Mouse (Mus musculus): Measurements from ENCODE around the gene Crebzf.
A peak's percentile ranks its signal among the peaks of the same experiment; 100 is the strongest.

The Crebzf gene

GRCm38 (mm10) chr7:90442518-90443080 lies at the start of gene Crebzf:
Crebzf (plus strand) TSS chr7:90442729.
- DNase-seq: peak; percentile 98

DNA sequence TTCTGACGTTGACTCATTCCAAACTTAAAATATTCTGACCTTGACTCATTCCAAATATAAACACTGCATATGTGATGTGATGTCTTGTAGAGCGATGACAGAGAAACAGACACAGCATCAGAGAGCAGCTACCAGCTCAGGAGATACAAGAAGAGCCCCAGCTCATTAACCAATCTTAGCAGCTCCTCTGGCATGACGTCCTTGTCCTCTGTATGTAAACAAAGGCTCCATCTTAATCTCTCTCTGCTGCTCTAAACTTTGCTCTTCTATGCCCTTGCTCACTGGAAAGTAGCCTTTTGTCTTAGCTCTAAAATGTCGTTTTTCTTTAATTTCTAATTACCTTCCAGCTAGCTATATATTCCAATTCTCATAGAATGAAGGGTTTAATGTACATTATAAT lies 47.5 kb upstream of the Crebzf start:
- DNase-seq: no peak

- no peak for DNase-seq
These were observed 46.6 kb upstream of the Crebzf start for GRCm38 (mm10) chr7:90395928-90396327.

GRCm38 (mm10) chr7:90409934-90410333 lies 32.6 kb upstream of the Crebzf start:
- peak; percentile 69 for DNase-seq

DNA sequence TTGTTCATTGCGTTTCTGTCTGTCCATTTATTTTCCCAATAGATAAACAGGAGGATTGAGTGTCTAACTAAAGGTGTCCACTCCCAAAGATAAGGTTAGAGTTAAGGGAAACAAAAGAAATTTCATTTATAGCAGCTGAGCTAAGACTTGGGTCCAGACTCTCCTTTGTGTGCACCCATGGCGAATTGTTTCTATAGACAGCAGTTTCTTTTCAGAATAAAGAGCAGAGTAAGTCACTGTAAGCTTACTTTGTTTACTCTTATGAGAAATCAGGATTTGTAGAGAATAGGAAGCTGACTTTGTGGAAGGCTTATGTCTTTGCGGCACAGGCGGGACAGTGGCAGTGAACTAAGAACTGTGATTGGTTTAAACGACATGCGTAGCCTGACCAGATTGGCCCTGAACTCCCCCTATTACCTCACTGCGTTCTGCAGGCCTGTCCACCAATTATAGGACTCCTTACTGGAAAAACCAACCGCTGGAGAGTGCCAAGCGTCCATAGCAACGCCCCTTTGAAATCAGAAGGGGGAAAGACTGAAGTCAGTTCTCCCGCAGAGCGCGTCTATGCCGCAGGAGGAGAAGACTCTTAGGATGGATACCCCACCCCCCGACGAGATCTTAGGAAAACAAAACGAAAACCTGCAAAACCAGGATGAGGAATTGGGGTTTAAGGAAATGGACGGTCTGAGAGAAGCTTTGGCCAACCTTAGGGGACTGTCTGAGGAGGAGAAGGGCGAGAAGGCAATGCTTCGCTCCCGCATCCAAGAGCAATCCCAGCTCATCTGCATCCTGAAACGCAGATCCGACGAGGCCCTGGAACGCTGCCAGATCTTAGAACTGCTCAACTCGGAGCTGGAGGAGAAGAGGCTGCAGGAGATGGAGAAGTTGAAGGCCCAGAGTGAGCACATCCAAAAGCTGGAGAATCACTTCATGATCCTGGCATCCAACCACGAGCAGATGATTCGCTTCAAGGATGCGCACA lies 16.2 kb upstream of the Crebzf start, which contains the start of gene Ccdc89:
Ccdc89 (plus strand) TSS at position 558 of the 982 bp plus-strand sequence.
- DNase-seq: peak; percentile 91

- DNase-seq: no peak
These were observed 15.5 kb upstream of the Crebzf start for GRCm38 (mm10) chr7:90427006-90427405.

DNA sequence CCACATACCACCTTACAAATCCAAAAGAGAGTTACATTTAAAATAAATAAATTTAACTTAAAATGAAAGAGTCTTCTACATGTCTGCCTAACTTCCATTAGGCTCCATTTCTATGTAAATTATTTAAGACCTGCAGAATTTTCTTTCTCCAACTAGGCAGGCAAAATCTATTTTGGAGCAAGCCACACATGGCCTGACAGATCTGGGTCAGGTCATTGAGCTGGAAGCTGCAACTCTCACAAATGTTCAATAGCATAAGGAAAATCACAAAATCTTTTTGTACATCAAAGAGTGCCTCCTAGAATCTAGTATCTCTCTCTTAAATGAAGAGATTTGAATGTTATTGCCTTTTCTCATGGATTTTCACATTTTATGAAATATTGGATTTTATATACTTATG lies 10.3 kb upstream of the Crebzf start:
- no peak for DNase-seq

- no peak for DNase-seq
These were observed 2.5 kb upstream of the Crebzf start for GRCm38 (mm10) chr7:90440044-90440443.

- peak; percentile 29 for DNase-seq
These were observed 459 bp upstream of the Crebzf start for GRCm38 (mm10) chr7:90442070-90442469.

DNA sequence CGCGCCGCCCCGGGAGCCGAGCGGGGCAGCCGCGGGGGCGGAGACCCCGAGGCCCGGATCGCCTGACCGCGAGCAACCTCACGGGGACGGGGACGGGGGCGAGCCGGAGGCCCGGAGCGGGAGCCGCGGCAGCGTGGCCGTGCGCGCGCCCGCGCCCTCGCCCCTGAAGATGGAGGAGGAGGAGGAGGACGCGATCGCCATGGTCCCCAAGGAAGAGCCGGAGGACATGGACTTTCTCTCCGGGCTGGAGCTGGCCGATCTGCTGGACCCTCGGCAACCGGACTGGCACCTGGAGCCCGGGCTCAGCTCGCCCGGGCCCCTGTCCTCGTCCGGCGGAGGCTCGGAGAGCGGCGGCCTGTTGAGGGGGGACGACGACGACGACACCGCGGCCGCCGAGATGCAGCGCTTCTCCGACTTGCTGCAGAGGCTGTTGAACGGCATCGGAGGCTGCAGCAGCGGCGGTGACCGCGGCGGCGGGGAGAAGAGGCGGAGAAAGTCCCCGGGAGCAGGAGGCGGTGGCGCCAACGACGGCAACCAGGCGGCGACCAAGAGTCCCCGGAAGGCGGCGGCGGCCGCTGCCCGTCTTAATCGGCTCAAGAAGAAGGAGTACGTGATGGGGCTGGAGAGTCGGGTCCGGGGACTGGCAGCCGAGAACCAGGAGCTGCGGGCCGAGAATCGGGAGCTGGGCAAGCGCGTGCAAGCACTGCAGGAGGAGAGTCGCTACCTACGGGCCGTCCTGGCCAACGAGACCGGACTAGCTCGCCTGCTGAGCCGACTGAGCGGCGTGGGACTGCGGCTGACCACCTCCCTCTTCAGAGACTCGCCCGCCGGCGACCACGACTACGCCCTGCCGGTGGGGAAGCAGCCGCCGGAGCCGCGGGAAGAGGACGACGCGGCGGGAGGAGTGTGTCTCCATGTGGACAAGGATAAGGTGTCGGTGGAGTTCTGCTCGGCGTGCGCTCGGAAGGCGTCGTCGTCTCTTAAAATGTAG lies 867 bp downstream of the Crebzf start:
- peak; percentile 69 for DNase-seq

GRCm38 (mm10) chr7:90444206-90444605 lies 1.7 kb downstream of the Crebzf start:
- DNase-seq: no peak

- DNase-seq: peak; percentile 21
These were observed 13.8 kb downstream of the Crebzf start for GRCm38 (mm10) chr7:90456149-90456844.

DNA sequence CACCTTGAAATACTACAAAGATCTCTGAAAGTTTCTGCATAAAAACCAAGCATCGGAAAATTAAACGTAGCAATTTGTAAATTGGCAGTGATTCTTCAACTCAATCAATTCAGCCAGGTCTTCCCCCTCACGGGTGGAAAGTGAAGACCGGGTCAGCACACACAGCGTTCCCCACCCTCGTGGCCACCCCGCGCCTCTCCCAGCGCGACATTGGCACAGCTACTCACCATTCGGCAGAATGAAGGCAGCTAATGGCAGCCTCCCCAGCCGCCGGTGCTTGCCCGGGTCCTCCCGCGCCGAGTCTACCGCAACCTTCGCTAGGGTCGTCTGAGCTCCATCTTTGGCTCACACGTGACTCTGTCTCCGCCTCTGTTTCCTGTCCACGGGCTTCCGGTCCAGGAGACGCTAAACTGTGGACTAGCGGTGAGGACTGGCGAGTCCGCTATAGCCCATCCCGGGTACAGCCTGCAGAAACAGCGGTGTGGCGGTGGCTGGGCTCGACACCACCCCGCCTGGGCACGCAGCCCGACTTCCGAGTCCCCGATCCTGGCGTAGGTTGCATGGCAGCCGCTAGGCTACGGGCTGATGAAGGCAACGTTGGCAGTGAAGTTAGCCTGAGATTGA lies 14.4 kb downstream of the Crebzf start, which contains the start of gene Tmem126a:
Tmem126a (minus strand) TSS at position 385 of the 624 bp plus-strand sequence.
- DNase-seq: peak; percentile 91

GRCm38 (mm10) chr7:90457517-90457916 lies 15.0 kb downstream of the Crebzf start:
- no peak for DNase-seq

GRCm38 (mm10) chr7:90460330-90460729 lies 17.8 kb downstream of the Crebzf start:
- no peak for DNase-seq

DNA sequence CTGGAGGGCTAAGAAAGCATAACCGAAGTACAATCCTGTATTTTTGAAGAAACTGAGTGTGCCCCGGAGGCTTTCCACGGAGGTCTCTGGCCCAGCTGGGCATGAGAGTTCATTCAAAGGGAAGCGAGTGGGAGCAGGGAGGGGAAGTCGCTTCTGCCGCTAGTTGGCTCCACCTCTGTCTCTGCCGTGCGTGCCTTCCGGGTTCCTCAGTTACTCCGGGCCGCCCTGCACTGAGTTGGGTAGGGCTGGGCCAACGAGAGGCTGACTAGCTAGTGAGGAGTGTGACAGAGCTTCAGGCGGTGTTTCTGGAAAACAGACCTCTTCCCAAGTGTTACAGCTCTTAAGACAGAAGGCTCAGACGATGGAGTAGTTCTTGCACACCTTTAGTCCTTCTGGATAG lies 18.4 kb downstream of the Crebzf start:
- DNase-seq: peak; percentile 48

- DNase-seq: no peak
These were observed 18.9 kb downstream of the Crebzf start for GRCm38 (mm10) chr7:90461441-90461840.

- no peak for DNase-seq
These were observed 31.0 kb downstream of the Crebzf start for GRCm38 (mm10) chr7:90473511-90473910.

DNA sequence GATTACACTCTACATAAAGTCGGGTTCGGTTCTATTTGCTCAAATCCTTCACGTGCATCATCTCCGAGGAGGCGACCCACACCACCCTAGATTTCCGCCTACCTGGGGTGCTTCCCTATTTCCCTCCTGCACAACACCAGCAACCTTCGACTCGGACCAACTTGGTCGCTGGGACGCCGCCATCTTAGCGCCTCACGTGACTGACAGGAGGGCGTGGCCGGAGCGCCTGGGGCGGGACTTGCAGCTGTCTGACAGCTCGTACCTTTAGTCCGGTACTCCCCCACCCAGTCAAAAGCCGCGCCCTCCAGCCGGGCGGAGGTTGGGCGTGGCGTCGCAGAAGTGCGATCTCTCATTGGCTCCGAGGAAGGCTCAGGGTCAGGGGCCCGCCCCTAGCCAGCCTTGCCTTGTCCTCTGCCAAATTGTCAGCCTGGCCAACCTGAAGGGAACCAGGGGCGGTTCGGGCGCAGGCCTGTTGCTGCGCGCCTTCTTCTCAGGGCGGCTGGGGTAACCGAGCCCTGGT lies 33.3 kb downstream of the Crebzf start, which contains the start of gene Tmem126b:
Tmem126b (minus strand) TSS at position 209 of the 520 bp plus-strand sequence.
- peak; percentile 100 for DNase-seq

GRCm38 (mm10) chr7:90476313-90477245 lies 34.0 kb downstream of the Crebzf start, which contains the start of gene Dlg2:
Dlg2 (plus strand) TSS chr7:90476672.
- DNase-seq: no peak

Measured in kidney, adult 9 months (tissue).